Mouse (Mus musculus): ENCODE data around the gene Zdhhc7.

- no peak for TF ChIP-seq CTCF (IDR thresholded peaks at IDR 0.05; ENCODE audit: low read depth)
- no peak for TF ChIP-seq EP300 (IDR thresholded peaks at IDR 0.05; ENCODE audit: low read depth)
These were observed 46.4 kb downstream of the Zdhhc7 start for GRCm38 (mm10) chr8:120054833-120055232.

Measured in heart, postnatal 0 days (tissue).